Mouse (Mus musculus) kidney, postnatal 0 days (tissue): ENCODE results near the gene Dlg5. TPM values are rescaled to one million over a fixed set of nuclear protein-coding genes. Genes with fewer than 3 reads are reported as not detected.
A peak's percentile ranks its signal among the peaks of the same experiment; 100 is the strongest.

Source experiments
- ATAC-seq: fragments of 200-750 bp; cut with Nextera tagmentation; replicated peaks from 2 replicates; pipeline ENCODE4 v1.8.0; 2017; ENCODE audit warnings: low read depth, moderate number of reproducible peaks, moderate TSS enrichment, moderate library complexity; ENCODE audit not compliant: low FRiP score
- DNase-seq: peaks from one replicate; pipeline ENCODE4 v3.0.0-alpha.2; 2016; ENCODE audit warnings: low spot score
- H3K27ac ChIP-seq: fragments of 300-500 bp; sonication (generic); 2 replicates; pipeline ENCODE4 v1.5.1; 2014; ENCODE audit warnings: mild to moderate bottlenecking
- H3K27me3 ChIP-seq: fragments of 300-500 bp; sonication (generic); 2 replicates; pipeline ENCODE4 v1.6.1; 2014; ENCODE audit warnings: low read length, mixed read lengths; ENCODE audit not compliant: insufficient read depth
- H3K36me3 ChIP-seq: fragments of 300-500 bp; sonication (generic); 2 replicates; pipeline ENCODE4 v1.6.1; 2014; ENCODE audit warnings: low read length, mixed read lengths; ENCODE audit not compliant: insufficient read depth
- H3K4me1 ChIP-seq: fragments of 300-500 bp; sonication (generic); replicated peaks from 2 replicates; pipeline ENCODE4 v1.6.1; 2014; ENCODE audit warnings: antibody characterized with exemption, low read length, mixed read lengths; ENCODE audit not compliant: insufficient read depth
- H3K4me2 ChIP-seq: fragments of 300-500 bp; sonication (generic); 2 replicates; pipeline ENCODE4 v1.6.1; 2014; ENCODE audit warnings: mild to moderate bottlenecking, low read length, moderate library complexity, mixed read lengths
- H3K4me3 ChIP-seq: fragments of 300-500 bp; sonication (generic); replicated peaks from 2 replicates; pipeline ENCODE4 v1.5.1; 2014; ENCODE audit warnings: low read depth, low read length
- H3K9ac ChIP-seq: fragments of 300-500 bp; sonication (generic); 2 replicates; pipeline ENCODE4 v1.6.1; 2014; ENCODE audit warnings: low read depth, low read length
- H3K9me3 ChIP-seq: fragments of 300-500 bp; sonication (generic); replicated peaks from 2 replicates; pipeline ENCODE4 v1.6.1; 2016; ENCODE audit warnings: low read length, inconsistent platforms, mixed read lengths
- CTCF ChIP-seq: IDR thresholded peaks from 2 replicates; pipeline ENCODE4 v1.5.1; 2016; ENCODE audit warnings: antibody characterized with exemption, low read depth, mild to moderate bottlenecking, moderate library complexity
- WGBS: fragments of 180-500 bp; shearing (Covaris S2); extraction: QIAGEN DNeasy Blood & Tissue Kit; methylation state at CpG from one replicate; pipeline ENCODE4 v1.1.7; 2014; 5-methylcytosine and 5-hydroxymethylcytosine counted together
- polyA plus RNA-seq: library from polyadenylated mRNA; unstranded; fragments of >200 nt; fragmentation: Nextera tagmentation; extraction: Ambion mirVana; gene quantifications from 2 replicates; pipeline ENCODE4 v1.2.1, GENCODE M21; 2015

Dlg5 gene
- polyA plus RNA-seq, 1 experiment from 2014 or later: 10.3 TPM

DNA sequence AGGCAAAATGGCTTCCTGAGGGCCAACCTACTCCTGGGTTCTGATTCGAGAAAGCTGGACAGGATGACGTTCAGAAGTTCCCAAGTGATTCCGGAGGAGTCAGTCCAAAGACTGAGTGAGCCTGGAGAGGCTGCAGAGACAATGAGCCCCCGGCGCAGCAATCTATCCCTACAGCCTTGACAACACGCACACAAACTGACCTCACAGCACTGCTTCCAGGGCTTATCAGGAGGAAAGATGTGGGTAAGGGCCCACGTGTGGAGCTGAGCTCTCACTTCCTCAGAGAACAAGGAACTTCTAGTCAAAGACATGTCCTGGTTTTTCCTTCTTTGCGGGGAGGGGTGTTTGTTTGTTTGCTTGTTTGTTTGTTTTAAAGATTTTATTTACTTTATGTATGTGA is 18.7 kb downstream of the Dlg5 start:
- Histone ChIP-seq H3K4me2 (no peak overlapping the region), H3K9me3 (no peaks in the 10 kb centered on the region), H3K27me3 (no peaks in the 10 kb centered on the region), H3K9ac (no peak overlapping the region), H3K27ac (no peak overlapping the region), H3K4me1 (no peaks in the 10 kb centered on the region), H3K36me3 (no peaks in the 10 kb centered on the region), H3K4me3 (no peak overlapping the region)
- WGBS: 82% methylated on average over 8 of the region's 8 CpGs
- ATAC-seq (no peak), DNase-seq (no peak)
- TF ChIP-seq CTCF: no peak

DNA sequence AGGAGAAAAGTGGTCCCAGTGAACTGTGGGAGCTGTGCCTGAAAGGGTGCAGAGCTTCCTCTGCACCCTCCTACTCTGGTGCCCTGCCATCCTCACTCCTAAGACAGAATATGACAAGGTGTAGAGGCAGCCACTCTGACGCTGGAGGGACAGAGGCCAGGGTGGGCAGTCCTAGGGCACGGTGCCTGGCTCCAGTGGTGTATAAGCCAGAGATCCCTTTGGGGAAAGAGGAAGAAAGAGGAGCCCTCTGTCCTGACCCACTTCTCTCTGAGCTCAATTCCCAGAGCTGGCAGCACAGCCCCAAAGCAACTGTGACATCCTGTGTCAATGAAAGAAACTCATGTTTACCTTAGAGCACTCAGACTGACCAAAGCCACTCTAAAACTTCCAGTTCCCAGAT is 19.4 kb downstream of the Dlg5 start:
- no peak for DNase-seq
- TF ChIP-seq CTCF: no peak
- Histone ChIP-seq H3K4me1 (no peaks in the 10 kb centered on the region), H3K9me3 (no peaks in the 10 kb centered on the region), H3K27me3 (no peaks in the 10 kb centered on the region), H3K27ac (no peak overlapping the region), H3K9ac (no peak overlapping the region), H3K36me3 (no peaks in the 10 kb centered on the region), H3K4me3 (no peak overlapping the region), H3K4me2 (no peak overlapping the region)
- WGBS: 82% methylated on average over 2 of the region's 2 CpGs
- no peak for ATAC-seq

DNA sequence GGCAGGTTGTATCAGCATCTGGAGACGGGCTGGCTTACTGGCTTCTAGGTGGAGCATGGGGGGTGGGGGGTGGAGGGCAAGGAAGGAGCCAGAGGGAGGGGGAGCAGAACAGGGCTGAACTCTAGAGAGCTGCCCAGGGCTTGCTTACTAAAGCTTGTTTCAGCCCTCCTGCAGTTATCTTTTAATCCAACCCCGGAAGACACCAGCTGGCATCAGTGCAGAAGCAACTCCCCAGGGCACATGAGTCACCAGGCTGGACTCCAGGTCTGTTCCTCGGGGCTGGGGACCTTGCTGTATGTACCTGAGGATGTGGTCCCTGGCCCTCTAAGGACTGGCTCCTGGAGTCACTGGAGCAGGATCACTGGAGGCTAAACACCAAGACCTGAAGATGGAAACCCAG is 23.0 kb downstream of the Dlg5 start:
- H3K4me1 ChIP-seq: no peaks in the 10 kb centered on the region

DNA sequence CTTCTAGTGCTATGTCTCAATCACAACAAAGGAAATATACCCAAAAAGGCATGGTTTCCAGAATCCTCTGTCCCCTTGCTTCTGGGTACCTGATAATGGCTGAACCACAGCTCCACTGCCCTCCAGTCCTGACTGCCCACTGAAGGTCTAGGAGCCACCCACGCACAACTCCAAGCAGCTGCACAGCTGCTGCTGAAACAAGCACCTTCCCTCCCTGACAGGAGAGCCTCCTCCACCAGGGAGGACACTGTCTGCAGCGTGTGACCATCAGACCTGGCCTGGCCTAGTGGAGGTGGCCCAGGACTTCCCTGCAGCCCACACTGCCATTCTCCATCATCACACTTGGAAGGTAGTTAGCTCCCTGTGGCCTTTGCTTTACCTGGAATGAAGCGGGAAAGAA is 23.4 kb downstream of the Dlg5 start:
- 66% methylated on average over 3 of the region's 3 CpGs for WGBS

More for the DNA sequence above, 23.0 kb downstream of the Dlg5 start:
- H3K4me2 ChIP-seq: no peak overlapping the region
- no peak for DNase-seq
- no peaks in the 10 kb centered on the region for H3K36me3 ChIP-seq
- no peak for TF ChIP-seq CTCF
- H3K9me3 ChIP-seq: no peaks in the 10 kb centered on the region
- H3K9ac ChIP-seq: no peak overlapping the region
- no peaks in the 10 kb centered on the region for H3K27me3 ChIP-seq
- no peak overlapping the region for H3K4me3 ChIP-seq
- WGBS: 41% methylated on average over 3 of the region's 3 CpGs
- no peak overlapping the region; the same call in 1 of the 2 replicates for H3K27ac ChIP-seq
- peak; percentile 49; the same call in 1 of the 2 replicates for ATAC-seq

DNA sequence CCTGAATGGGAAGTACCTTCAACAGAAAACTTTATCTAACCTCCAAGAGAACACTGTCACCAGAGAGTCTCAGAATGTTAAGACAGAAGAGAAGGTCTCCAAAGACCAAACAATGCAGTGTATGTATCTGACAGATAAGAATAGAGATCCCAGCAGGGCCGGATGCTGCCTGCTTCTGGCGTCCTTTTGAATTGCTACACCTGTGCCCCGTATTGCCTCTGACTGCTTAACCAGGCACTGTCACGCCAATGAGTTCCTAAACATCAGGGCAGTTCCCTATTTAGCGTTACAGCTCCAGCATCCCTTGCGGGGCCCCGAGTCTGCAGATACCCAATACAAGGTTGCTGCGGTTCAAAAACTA is 28.4 kb downstream of the Dlg5 start:
- Histone ChIP-seq H3K27ac (no peak overlapping the region), H3K36me3 (no peaks in the 10 kb centered on the region), H3K4me2 (no peak overlapping the region), H3K9ac (no peak overlapping the region), H3K9me3 (no peaks in the 10 kb centered on the region), H3K4me1 (peaks cover 26% of the 10 kb centered on the region), H3K4me3 (no peak overlapping the region), H3K27me3 (no peaks in the 10 kb centered on the region)
- 55% methylated on average over 8 of the region's 8 CpGs for WGBS
- DNase-seq: no peak
- no peak for TF ChIP-seq CTCF
- no peak for ATAC-seq

More for the DNA sequence above, 23.4 kb downstream of the Dlg5 start:
- Histone ChIP-seq H3K4me3 (no peak overlapping the region), H3K27me3 (no peaks in the 10 kb centered on the region), H3K4me2 (no peak overlapping the region), H3K36me3 (no peaks in the 10 kb centered on the region), H3K9ac (no peak overlapping the region), H3K27ac (no peak overlapping the region), H3K4me1 (0 out of 2 replicates have a peak, but pooled peaks cover 2% of the 10 kb centered on the region), H3K9me3 (no peaks in the 10 kb centered on the region)
- no peak for TF ChIP-seq CTCF
- DNase-seq: no peak
- ATAC-seq: no peak

- H3K27me3 ChIP-seq: no peaks in the 10 kb centered on the region
- no peak overlapping the region for H3K4me2 ChIP-seq
- TF ChIP-seq CTCF: no peak
- no peak overlapping the region for H3K9ac ChIP-seq
- no peaks in the 10 kb centered on the region for H3K9me3 ChIP-seq
- no peak for DNase-seq
- peaks cover 32% of the 10 kb centered on the region for H3K4me1 ChIP-seq
- H3K4me3 ChIP-seq: no peak overlapping the region
- 41% methylated on average over 11 of the region's 11 CpGs for WGBS
- no peaks in the 10 kb centered on the region for H3K36me3 ChIP-seq
- 0 out of 2 replicates have a peak overlapping the region, but pooled peaks have one; percentile 25 for H3K27ac ChIP-seq
- no peak for ATAC-seq
Observed at GRCm38 (mm10) chr14:24216678-24217361, 28.9 kb downstream of the Dlg5 start.

DNA sequence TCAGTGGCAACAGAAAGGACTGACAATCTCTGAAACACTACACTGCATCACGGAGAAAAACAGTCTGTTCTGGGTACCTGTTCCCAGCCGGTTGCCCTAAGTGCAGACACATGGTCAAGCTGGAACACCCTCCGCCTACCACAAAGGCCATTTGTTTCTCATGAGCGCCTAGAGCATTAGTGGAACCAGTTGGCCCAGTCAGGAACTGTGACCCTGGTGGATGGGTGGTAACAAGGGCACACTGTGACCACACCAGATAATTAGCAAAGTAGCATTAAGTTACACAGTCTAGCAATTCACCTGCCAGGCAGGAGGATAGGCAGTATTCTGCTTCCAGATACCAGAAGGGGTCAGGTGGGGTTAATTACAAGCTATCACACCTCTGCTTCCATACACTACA is 29.7 kb downstream of the Dlg5 start:
- ATAC-seq (peak; percentile 84), DNase-seq (peak; percentile 58)
- Histone ChIP-seq H3K4me1 (peaks cover 36% of the 10 kb centered on the region), H3K9me3 (no peaks in the 10 kb centered on the region), H3K27ac (peak overlapping the region; percentile 62; the same call in 1 of the 2 replicates), H3K36me3 (no peaks in the 10 kb centered on the region), H3K27me3 (no peaks in the 10 kb centered on the region), H3K4me3 (no peak overlapping the region), H3K9ac (no peak overlapping the region), H3K4me2 (no peak overlapping the region)
- TF ChIP-seq CTCF: no peak
- 37% methylated on average over 4 of the region's 4 CpGs for WGBS
